Mouse (Mus musculus) left cerebral cortex, postnatal 36 days (tissue): Measurements from ENCODE around the gene Pacsin2. TPM values are rescaled to one million over a fixed set of nuclear protein-coding genes. Genes with fewer than 3 reads are reported as not detected.

ENCODE experiments used
- DNase-seq, 2 experiments: peaks; one replicate each; pipeline ENCODE4 v3.0.0; 2021 to 2022; ENCODE audit warnings: low spot score in 2 of 2, mixed read lengths in 1 of 2
- intact Hi-C: fragments of 180-260 bp; cut with DNase I; formaldehyde crosslinking; loops from one replicate; pipeline ENCODE4 v1.15.1; 2025
- total RNA-seq, 2 experiments: library from RNA; stranded (reverse); gene quantifications; 2 replicates each; pipeline ENCODE4 v1.2.3; 2021

The Pacsin2 gene
- total RNA-seq, 2 experiments from 2014 or later = 88.9 to 102 TPM

DNA sequence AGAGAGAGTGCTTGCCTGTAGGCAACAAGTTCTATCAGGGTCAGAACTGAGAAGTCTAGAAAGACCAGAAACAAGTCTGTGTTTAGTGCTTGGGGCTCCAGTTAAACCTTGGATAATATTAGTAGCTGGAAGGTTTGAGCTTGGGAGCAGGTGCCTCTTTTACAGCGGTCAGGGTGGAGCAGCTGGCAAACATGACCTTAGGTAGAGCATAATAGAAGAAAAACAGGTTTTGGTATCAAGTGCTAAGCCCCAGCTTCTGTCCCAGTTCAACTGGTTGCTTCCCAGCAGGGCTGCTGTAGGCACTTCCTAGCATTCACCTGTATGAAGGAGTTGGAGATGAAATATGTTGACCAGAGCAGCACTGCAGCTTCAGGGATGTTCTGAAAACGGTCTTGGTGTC is 113.5 kb downstream of the Pacsin2 start:
- DNase-seq = no peak
- intact Hi-C loops = no loop called here

GRCm38 (mm10) chr15:83349954-83350711 is 114.3 kb downstream of the Pacsin2 start, which contains the start of gene Arfgap3:
Gene Arfgap3 (minus strand): TSS chr15:83350247.
- DNase-seq = peak; percentile 93 to 94
- intact Hi-C loops = no loop called here

DNA sequence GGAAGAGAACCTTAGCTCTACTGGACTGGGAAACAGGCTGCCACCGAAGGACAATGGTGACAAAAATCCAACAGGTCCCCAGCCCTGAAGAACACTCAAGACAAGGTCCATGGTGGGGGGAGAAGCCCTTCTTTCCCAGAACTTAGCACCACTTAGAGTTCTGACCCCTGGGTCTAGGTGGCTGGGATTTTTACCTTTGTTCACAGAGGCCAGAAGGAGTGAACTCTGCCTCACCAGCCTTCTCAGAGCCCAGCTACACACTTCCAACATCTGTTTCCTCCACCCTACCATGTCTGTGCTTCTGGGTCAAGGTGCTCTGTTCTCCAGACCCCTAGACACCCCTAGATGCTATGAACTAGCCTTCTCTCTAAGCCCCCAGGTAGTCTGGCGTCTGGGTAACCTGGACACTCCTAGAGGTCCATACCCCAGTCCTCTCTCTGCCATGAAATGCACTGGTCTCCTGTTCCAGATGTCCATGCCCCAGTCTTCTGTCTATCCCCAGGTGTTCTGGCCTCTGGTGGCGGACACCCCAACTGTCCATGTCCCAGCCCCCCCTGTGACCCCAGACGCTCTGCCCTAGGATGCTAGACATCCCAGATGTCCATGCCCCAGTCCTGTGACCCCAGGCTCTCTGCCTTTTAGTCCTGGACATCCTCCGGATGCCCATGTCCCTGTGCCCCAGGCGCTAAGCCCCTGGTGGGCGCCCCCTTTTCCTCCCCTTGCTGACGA is 115.0 kb downstream of the Pacsin2 start:
- intact Hi-C loops = no loop called here
- DNase-seq = peak in 1 of 2 experiments; percentile 11

DNA sequence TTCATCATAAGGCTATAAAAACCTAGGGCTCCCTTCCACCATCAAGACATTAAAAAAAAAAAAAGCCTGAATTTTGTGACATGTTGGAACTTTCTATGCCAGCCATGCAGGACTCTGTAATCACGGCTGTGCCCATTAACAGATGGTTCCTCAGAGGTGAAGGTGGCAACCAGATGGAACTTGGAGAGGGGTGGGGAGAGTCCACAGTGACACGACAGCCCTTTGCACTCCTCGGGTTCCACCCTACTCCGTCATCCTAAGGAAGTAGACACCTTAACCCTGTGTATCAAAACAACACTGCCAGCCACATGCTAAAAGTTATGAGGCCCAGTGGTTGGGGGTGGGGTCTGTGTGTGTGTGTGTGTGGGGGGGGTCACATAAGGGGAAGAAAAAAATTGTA is 115.7 kb downstream of the Pacsin2 start:
- DNase-seq = no peak
- intact Hi-C loops = no loop called here

GRCm38 (mm10) chr15:83345898-83346529 is 118.4 kb downstream of the Pacsin2 start:
- DNase-seq = no peak
- intact Hi-C loops = no loop called here

- intact Hi-C loops = no loop called here
- peak; percentile 34 to 35 for DNase-seq
Observed at GRCm38 (mm10) chr15:83344956-83345355, 119.5 kb downstream of the Pacsin2 start.

- DNase-seq = no peak
- intact Hi-C loops = no loop called here
Observed at GRCm38 (mm10) chr15:83344157-83344556, 120.2 kb downstream of the Pacsin2 start.

- intact Hi-C loops = no loop called here
- no peak for DNase-seq
Observed at GRCm38 (mm10) chr15:83338908-83339307, 125.5 kb downstream of the Pacsin2 start.

DNA sequence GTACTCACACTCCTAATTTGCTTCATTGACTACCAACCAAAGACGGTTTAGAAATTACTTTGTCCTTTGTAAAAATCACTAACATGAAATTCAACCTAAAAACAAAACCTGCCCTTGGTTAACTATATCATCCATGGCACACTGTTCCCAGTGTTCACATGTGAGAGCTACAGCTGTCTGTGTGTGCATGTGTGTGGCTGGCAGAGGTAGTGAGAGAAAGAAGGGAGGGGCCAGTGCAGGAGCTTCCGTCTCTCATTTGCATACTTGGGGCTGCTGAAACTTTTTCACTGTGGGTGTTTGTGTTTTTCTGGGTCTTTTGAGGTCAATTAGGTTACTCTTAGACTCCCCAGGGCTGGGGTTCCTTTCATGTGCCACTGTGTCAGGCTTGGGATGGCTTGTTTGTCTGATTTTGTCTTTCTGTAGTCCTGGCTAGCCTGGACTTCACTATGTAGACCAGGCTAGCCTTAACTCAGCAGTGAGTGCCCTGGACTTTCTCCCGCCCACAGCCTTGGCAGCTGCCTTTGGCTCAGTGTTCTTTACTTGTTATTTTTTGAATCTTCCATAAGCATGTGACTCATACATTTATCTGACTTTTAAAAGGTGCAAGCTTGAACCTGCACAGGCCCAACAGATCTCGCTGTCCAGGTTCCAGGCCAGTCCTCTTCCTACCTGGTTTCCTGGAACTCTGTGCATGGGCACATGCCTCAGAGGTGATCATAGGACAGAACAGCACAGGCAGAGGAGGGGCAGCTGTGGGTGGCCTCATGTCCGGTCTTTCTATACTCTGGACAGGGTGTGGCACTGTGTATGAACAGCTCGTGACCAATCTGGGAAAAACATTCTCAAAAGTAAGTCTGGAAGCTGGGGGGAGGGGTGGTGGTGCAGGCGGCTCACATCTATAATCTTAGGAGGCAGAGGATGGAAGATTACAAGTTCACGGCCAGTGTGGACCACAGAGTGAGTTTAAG is 126.2 kb downstream of the Pacsin2 start:
- intact Hi-C loops = no loop called here

DNA sequence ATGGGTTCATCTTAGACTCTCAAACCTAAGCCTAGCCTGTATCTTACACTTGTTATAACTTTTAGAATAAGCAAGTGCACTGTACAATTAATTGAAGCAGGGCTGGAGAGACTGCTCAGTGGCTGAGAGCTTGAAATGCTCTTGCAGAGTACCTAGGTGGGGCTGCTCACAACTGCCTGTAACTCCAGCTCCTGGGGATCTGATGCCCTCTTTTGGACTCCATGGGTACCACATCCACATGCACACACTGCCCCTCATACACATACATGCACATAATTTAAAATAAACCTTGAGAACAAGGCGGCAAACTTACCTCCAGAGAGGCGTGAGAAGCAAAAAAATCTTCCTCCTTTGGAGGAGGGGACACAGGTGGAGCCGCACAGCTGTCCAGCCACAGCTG is 132.0 kb downstream of the Pacsin2 start:
- no peak for DNase-seq
- intact Hi-C loops = no loop called here

More for the DNA sequence above, 126.2 kb downstream of the Pacsin2 start:
- no peak for DNase-seq

DNA sequence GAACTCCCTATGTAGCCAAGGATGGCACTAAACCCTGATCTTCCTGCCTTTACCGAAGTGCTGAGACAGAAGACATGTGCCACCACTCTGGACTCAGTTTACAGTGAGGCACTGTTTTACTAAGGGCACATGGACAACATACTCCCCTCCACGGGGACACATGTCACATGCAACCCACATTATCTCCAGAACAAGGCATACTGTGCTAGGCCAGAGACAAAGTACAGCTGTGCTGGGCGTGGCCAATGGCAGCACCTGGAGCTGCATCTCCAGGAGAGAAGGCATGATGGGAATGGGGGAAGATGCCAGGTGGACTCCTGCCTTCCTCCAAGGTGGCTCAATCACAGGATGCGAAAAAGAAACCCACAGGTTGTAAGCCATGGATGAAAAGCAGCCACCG is 135.5 kb downstream of the Pacsin2 start:
- intact Hi-C loops = no loop called here
- no peak for DNase-seq

Other genes starting within 250 kb of the Pacsin2 start
- gene A4galt, start 212.8 kb downstream of the Pacsin2 start, total RNA-seq = 1 to 10 TPM; 3.4 to 4.1 TPM
- 10 to 100 TPM; 18.9 to 22.3 TPM for gene Arfgap3, start 114.4 kb downstream of the Pacsin2 start, total RNA-seq
- gene Ttll1, start 46.3 kb upstream of the Pacsin2 start, total RNA-seq = 10 to 100 TPM; 49.7 to 52.3 TPM
- gene Bik, start 62.3 kb upstream of the Pacsin2 start, total RNA-seq = not detected
- 1 to 10 TPM; 4.5 to 5.7 TPM for gene Tspo, start 99.0 kb upstream of the Pacsin2 start, total RNA-seq
- 10 to 100 TPM; 27.5 to 33.5 TPM for gene Mcat, start 99.2 kb upstream of the Pacsin2 start, total RNA-seq
- gene Ttll12, start 130.6 kb upstream of the Pacsin2 start, total RNA-seq = 10 to 100 TPM; 11.7 to 13.8 TPM